Mouse (Mus musculus): Measurements from ENCODE around the gene Gm20388. TPM values are rescaled to one million over a fixed set of nuclear protein-coding genes. Genes with fewer than 3 reads are reported as not detected.

Gm20388 gene
- total RNA-seq, 2 experiments from 2014 or later: 2.2 to 7.6 TPM

DNA sequence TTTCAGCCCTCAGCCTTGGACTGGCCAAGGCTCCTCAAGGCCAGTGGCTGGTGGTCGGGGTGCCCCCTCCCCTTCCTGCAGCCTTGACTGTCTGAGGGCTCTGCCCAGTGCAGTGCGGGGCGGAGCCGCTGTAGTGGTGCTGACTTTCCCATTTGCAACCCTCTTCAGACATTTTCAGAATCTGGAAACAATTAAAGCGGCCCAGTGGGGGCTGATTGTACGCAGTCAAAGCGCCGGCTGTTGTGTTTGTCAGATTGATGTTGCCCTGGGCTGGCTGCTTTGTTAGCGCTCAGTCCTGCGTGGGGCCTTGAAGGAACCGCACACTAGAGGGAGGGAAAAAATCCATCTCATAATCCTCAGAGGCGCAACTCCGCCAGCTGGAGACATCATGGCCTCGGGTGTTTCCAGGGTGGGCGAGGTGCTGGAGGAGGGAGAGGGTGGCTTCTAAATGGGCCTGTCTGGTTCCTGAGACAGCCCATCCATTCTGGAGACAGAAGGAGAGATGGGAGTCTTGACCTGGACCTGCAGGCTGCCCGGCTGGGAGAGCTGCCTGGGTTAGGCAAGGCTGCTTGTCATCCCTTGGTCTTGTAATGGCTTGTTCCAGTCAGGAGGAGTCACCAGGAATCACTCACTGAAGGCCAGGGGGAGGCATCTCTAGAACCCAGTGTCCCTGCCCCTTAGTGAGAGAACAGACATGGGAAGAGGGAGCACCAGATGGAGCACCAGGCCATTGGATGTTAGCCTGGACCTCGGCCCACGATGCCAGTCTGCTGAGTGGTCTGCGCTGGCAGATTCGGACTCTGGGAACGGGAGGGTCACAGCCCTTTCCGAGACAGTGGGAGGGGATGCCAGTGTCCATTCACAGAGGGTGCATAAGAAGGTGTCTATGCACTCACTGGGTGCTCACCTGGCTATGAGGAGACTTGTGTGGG lies 388.2 kb downstream of the Gm20388 start:
- H3K4me3 ChIP-seq: no peak overlapping the region
- DNase-seq (ENCODE audit: low spot score in 2 of 2): no peak
- H3K27ac ChIP-seq: peak overlapping the region; percentile 87
- TF ChIP-seq CTCF (conservative IDR thresholded peaks at IDR 0.05): no peak

GRCm38 (mm10) chr8:120300601-120301141 lies 390.0 kb downstream of the Gm20388 start:
- H3K27ac ChIP-seq: peak overlapping the region; percentile 87
- TF ChIP-seq CTCF (conservative IDR thresholded peaks at IDR 0.05): peak; percentile 95

DNA sequence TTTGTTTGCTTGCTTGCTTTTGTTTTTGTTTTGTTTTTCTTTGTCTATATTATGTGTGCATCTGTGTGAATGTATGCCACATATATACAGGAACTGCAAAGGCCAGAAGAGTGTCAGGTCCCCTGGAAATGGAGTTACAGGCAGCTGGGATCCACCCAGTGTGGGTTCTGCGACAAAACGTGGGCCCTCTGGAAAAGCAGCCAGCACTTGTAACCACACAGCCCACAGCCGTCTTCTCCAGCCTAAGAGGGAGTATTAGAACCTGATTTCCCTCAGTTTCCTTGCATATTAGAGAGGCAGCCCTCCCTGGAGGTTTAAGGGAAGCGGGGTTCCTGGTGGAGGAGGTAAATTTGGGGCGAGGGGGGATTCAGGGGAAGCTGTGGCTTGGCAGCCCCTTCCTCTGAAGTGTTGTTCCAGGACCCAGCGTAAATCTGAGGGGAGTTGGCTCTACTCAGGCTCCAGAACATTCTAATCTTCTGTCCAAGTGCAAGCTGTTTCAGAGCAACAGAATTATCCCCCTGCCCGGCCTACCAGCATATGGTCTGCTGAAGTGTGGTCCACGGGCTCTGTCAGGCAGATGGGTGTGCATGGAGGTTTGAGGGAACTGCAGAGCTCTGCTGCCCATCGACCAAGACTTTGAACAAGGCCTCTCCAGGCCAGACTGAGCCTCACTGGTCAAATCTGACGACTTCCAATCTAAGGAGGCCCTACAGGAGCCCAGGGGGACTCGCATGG lies 392.5 kb downstream of the Gm20388 start:
- TF ChIP-seq CTCF (conservative IDR thresholded peaks at IDR 0.05): no peak
- no peak overlapping the region for H3K4me3 ChIP-seq
- peak overlapping the region; percentile 90 for H3K27ac ChIP-seq
- no peak for DNase-seq (ENCODE audit: low spot score in 2 of 2)

More at GRCm38 (mm10) chr8:120300601-120301141, 390.0 kb downstream of the Gm20388 start:
- DNase-seq (ENCODE audit: low spot score in 2 of 2): peak; percentile 74 to 88
- H3K4me3 ChIP-seq: peak overlapping the region; percentile 26

DNA sequence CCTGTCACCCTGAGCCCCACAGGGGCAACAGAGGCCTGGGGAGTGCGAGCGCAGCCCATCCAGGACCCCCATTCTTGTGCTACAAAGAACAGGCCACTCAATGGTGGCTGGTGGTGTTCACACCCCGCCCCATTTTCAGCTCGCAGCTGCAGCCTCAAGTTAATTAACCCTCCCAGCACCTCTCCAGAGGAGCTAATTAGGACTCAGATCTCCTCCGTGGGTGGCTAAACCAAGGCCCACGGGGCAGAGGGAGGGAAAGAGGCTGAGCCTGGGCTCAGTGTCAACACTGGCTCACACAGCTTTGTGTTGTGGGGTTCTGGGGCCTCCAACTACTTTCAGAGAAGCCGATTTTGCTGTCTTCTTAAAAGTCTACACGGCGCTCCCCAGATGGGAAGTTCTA lies 393.5 kb downstream of the Gm20388 start:
- no peak for DNase-seq (ENCODE audit: low spot score in 2 of 2)
- Histone ChIP-seq H3K4me3 (no peak overlapping the region), H3K27ac (peak overlapping the region; percentile 90)
- no peak for TF ChIP-seq CTCF (conservative IDR thresholded peaks at IDR 0.05)

GRCm38 (mm10) chr8:120305800-120306385 lies 395.3 kb downstream of the Gm20388 start:
- no peak for TF ChIP-seq CTCF (conservative IDR thresholded peaks at IDR 0.05)
- DNase-seq (ENCODE audit: low spot score in 2 of 2): no peak
- H3K27ac ChIP-seq: peak overlapping the region; percentile 90
- no peak overlapping the region for H3K4me3 ChIP-seq

DNA sequence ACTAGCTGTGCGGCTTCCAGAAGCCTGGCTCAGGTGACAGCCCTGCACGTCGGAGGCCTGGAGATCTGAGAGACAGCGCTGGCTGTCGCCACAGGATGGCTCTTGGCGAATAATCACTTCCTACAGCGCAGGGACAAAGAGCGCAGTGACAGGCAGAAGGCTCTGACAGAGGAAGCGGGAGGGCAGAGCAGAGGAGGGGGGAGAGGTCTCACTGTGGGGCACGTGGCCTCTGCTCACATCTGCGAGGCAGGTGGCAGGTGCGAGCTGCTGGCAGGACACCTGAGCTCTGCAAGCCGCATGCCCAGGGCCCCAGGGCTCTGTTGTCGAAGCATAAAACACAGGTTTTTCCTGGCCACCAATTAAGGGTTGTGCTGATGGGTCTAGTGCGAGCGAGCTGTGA lies 396.5 kb downstream of the Gm20388 start:
- TF ChIP-seq CTCF (conservative IDR thresholded peaks at IDR 0.05): 0 out of 2 replicates have a peak, but pooled peaks have one; percentile 7
- DNase-seq (ENCODE audit: low spot score in 2 of 2): no peak
- H3K27ac ChIP-seq: peak overlapping the region; percentile 88
- H3K4me3 ChIP-seq: no peak overlapping the region

DNA sequence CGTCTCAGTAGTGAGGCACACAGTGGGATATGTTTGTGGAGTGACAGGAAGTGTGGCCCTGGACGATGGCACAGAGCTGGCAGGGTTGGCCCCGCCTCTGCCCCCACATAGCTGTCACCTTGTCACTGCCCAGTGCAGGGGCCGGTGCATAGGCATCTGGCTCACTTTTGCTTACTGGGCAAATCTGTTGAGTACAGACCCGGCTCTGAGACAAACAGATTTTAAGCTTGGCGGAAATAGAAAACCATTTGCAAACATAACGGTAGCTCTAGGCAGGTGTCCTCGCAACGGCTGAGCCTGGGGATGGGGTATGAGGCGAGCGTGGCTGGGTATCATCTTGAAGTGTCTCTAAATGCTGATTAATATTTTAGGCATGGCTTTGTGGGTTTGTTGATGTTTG lies 396.9 kb downstream of the Gm20388 start:
- H3K4me3 ChIP-seq: no peak overlapping the region
- no peak for DNase-seq (ENCODE audit: low spot score in 2 of 2)
- TF ChIP-seq CTCF (conservative IDR thresholded peaks at IDR 0.05): no peak
- peak overlapping the region; percentile 88 for H3K27ac ChIP-seq

- H3K4me3 ChIP-seq: no peak overlapping the region
- peak overlapping the region; percentile 88 for H3K27ac ChIP-seq
- TF ChIP-seq CTCF (conservative IDR thresholded peaks at IDR 0.05): no peak
- no peak for DNase-seq (ENCODE audit: low spot score in 2 of 2)
Measured at GRCm38 (mm10) chr8:120308131-120308530, 397.5 kb downstream of the Gm20388 start.

DNA sequence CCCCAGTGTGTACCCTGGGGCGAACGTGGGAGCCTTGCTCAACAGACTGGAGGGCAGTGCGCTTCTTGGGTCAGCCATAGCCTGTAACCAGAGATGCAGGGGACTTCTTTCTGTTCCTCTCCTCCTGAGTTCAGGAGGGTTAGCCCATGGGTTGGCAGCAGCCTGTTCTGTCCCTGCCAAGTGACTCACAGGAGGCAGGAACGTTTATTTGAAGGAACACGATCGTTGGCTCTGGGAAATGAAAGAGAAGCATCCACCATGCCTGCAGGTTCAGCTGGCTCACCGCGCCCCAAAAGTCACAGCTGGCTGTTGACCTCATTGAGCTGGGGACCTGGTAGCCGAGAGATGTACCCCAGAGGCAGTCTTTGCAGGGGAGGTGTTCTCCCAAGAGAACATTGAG lies 397.9 kb downstream of the Gm20388 start:
- H3K4me3 ChIP-seq: no peak overlapping the region
- no peak for TF ChIP-seq CTCF (conservative IDR thresholded peaks at IDR 0.05)
- H3K27ac ChIP-seq: peak overlapping the region; percentile 88
- DNase-seq (ENCODE audit: low spot score in 2 of 2): no peak

DNA sequence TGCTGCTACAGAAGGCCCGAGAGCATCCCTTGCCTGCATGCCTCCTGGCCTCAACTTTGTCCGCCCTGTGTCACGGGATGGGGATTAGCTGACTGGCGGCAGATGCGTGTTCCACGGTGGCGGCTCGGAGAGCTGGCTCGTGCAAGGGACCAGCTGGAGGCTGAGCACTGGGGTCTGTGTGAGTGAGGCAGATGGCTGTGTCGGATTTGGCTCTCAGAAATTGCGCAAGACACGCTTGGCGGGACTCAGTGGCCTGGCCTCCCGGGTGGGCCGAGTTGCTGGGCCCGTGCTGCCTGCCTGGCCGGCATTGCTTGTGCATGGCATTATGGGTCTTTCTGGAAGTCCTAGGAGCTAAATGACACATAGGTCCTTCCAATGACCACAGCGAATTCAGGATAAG lies 398.7 kb downstream of the Gm20388 start:
- no peak for TF ChIP-seq CTCF (conservative IDR thresholded peaks at IDR 0.05)
- peak overlapping the region; percentile 88 for H3K27ac ChIP-seq
- peak; percentile 55 to 66 for DNase-seq (ENCODE audit: low spot score in 2 of 2)
- no peak overlapping the region for H3K4me3 ChIP-seq

DNA sequence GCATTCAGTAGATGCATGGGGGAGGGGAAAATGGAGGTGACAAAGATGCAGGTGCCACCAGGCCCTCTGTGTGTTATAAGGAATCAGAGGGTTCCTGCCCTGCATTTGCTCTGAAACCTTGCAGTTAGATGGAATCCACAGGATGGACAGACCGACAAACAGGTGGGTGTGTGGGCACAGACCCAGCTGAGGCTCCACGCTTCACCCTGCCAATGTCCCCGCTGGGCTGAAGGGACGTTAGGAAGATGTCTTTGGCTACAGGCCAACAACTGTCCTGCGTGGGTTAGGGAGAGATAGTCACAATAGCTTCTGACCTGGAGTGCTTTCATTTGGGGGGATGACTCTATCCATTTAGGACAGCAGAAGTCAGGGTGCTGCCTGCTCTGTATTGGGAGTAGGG lies 399.4 kb downstream of the Gm20388 start:
- H3K4me3 ChIP-seq: no peak overlapping the region
- no peak for TF ChIP-seq CTCF (conservative IDR thresholded peaks at IDR 0.05)
- peak overlapping the region; percentile 88 for H3K27ac ChIP-seq
- DNase-seq (ENCODE audit: low spot score in 2 of 2): no peak

DNA sequence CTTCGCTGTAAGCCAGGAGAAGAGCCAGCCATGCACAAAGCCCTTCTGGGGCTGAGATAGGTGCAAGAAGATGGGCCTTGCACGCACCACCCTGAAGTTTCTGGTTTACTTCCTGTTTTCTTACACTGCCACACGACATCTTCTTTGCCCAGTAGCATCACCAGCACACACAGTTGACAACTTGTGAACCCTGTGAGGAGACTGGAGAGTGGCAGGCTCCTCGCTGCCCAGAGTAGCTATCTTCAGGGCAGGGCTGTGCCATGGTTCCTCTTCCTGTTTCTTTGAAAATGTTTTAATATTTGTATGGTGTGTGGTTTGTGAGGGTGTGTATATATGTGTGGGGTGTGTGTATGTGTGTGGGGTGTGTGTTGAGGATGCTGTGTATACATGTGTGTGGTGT lies 401.8 kb downstream of the Gm20388 start:
- DNase-seq (ENCODE audit: low spot score in 2 of 2): no peak
- Histone ChIP-seq H3K4me3 (no peak overlapping the region), H3K27ac (no peak overlapping the region)
- TF ChIP-seq CTCF (conservative IDR thresholded peaks at IDR 0.05): no peak

GRCm38 (mm10) chr8:120313674-120314073 lies 403.0 kb downstream of the Gm20388 start:
- Histone ChIP-seq H3K27ac (no peak overlapping the region), H3K4me3 (no peak overlapping the region)
- TF ChIP-seq CTCF (conservative IDR thresholded peaks at IDR 0.05): no peak
- DNase-seq (ENCODE audit: low spot score in 2 of 2): no peak
